Comparison of ENCODE assay signal across 1 mouse cellular context in the genomic region with DNA sequence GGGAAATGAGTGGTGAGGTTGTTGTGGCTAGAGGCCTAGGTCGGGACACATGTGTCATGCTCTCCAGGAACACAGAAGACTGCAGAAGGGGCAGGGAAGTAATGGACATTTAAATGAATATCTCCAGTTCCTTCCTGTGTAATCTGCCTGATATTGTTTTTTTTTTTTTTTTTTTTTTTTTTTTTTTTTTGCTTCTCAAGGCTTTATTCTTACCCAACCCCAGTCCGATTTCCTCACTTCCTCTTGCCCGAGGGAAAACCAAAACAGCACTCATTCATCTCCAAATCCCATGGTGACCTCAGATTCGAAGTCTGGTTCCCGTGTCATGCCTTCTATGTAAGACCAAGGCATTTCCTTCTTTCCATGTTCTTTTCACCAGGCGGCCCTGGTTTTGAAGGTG.
TF ChIP-seq lines count a peak whose summit lies in the region.

No protein-coding gene starts in this region.

TF ChIP-seq in MEL, 35 proteins besides CTCF, POLR2A, EP300 and RAD21:
- TF ChIP-seq E2F4 (IDR thresholded peaks at IDR 0.05; ENCODE audit: borderline replicate concordance, low read depth, low read length): no peak
- no peak for TF ChIP-seq USF1 (IDR thresholded peaks at IDR 0.05; ENCODE audit: low read depth, low read length)
- TF ChIP-seq UBTF (IDR thresholded peaks at IDR 0.05; ENCODE audit: borderline replicate concordance, insufficient read depth, low read depth, low read length): no peak
- TF ChIP-seq GATA1 (IDR thresholded peaks at IDR 0.05; ENCODE audit: low read depth, low read length): no peak
- TF ChIP-seq ZNF384 (IDR thresholded peaks at IDR 0.05; ENCODE audit: low read depth, low read length): peak; percentile 92
- no peak for TF ChIP-seq POLR2AphosphoS5 (IDR thresholded peaks at IDR 0.05; ENCODE audit: borderline replicate concordance, low read depth, low read length)
